Mouse (Mus musculus) left cerebral cortex, adult 18-20 months (tissue): ENCODE measurements around the gene Tmem205. TPM values are rescaled to one million over a fixed set of nuclear protein-coding genes. Genes with fewer than 3 reads are reported as not detected.

Experiments
- DNase-seq, 2 experiments: peaks; one replicate each; pipeline ENCODE4 v3.0.0; 2021 to 2022; ENCODE audit warnings: low spot score in 2 of 2, mixed read lengths in 1 of 2
- long read RNA-seq, 2 experiments: library from polyadenylated mRNA; stranded (forward); transcript quantifications; one replicate each; pipeline ENCODE4 v2.0.0; 2021
- total RNA-seq, 2 experiments: library from RNA; stranded (reverse); gene quantifications; 2 replicates each; pipeline ENCODE4 v1.2.3; 2021

The Tmem205 gene
- total RNA-seq = 10 to 100 TPM; 33.5 to 39.8 TPM
- long read RNA-seq, experiment 1, transcript Tmem205-201 (4 exons, 785 nt) = major isoform, 11 of 33 reads
- long read RNA-seq, experiment 1, partial matches to known transcripts = 6 of 33 reads
- long read RNA-seq, experiment 1, other reads (novel, unspliced or antisense) = 8 of 33 reads
- long read RNA-seq, experiment 2, transcript Tmem205-201 (4 exons, 785 nt) = major isoform, 15 of 27 reads
- long read RNA-seq, experiment 2, partial matches to known transcripts = 3 of 27 reads
- long read RNA-seq, experiment 2, other reads (novel, unspliced or antisense) = 7 of 27 reads

DNA sequence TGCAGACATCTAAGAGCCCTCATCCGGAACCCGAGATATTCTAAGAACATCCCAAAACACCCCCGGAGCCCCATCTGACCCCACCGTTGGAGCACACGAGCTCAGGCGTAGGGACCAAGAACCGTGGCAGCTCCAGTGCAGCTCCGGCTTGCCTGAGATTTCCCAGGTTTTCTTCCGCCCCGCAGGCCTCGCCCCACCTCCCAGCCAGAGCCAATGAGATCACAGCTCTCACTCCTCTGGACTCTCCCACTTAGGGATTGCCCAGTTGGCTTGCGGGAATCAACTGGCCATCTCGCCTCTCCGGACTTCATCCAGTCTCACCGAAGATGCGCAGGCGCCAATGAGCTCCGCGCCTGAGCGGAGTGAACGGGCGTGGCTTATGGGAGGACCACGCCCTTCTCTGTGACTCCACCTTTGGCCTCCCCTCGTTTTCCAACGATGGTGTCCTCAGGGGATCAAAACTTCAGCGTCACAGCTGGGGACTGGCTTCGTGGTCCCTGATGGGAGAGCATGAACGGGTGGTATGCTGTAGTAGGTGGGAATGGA lies at the start of gene Tmem205, which contains the start of gene Ccdc159:
Gene Tmem205 (minus strand): TSS at position 349 of the 546 bp plus-strand sequence.
Gene Ccdc159 (plus strand): TSS at position 264 of the 546 bp plus-strand sequence.
- peak; percentile 89 to 94 for DNase-seq

DNA sequence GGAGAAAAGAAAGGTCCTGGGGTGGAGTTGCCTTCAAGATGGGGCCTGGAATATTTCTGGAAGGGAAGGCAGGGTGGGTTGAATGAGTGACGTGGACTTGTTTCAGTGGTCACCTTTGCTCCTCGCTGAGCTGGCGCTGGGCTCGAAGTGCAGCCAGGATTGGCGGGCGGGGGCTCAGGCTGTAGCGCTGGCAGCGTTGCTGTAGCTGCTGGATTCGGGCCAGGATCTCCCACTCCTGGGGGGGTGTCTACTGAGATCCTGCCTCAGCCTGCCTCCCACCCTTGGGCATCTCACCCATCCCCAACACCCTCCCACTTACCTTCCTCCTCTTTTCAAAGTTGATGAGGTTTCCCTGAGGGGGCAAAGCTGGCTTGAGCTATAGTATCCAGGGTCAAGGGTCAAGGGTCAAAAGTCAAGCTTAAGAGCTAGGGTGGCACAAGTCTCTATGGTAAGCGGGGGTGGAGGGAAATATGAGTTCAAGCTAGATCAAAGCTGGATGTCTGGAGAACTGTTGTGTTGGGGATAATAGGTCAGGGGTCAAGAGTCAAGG lies 49.3 kb upstream of the Tmem205 start:
- no peak for DNase-seq

DNA sequence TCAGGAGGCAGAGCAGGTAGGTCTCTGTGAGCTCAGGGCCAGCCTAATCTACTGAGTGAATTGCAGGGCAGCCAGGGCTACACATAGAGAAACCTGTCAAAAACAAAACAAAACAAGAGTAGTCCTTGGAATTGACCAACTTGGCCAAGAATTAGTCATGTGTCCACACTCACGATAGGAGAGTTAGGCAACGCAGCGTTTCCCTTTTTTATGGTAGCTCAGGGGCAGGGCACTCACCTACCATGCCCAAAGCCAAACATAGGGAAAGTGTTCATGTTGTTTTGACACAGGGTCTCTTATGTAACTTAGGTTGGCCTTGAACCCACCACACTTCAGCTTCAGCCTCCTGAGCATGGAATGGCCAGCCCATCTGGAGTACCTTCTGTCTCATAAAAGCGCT lies 41.9 kb upstream of the Tmem205 start:
- DNase-seq = no peak

DNA sequence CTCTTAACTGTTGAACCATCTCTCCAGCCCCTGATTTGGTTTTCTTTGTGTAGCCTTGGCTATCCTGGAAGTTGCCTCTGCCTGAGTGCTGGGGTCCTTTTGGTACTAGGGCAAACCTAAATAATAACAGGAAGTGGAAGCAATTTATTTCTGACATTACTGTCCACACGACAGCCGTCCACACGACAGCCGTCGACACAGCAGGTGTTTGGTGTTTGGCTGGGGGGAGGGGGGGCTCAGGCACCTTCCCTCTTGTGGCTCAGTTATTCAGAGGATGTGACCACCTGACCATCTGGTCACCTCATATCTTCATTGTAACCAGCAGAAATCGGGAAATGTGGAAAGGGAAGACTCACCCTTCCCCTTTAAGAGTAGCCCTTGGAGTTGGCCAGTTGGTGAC lies 41.5 kb upstream of the Tmem205 start:
- no peak for DNase-seq

DNA sequence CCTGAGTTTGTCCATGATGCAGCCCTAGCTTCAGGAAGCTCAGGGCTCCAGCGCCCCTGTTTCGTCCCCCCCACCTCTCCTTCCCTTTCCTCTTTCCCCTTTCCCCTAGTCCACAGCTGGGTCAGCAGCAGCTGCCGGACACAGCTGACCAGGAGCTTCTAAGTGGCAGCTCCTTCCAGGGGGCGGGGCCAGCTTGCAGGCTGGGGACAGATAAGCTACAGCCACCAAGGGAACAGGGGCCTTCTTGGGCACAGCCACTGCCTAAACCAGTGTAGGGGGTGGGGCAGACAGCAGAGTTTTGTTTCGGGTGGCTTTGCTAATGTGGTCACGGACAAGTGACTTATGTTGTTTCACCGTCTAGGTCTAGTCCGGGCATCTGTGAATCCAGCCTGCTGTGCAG lies 36.1 kb upstream of the Tmem205 start, which contains the start of gene Epor:
Gene Epor (minus strand): TSS at position 90 of the 400 bp plus-strand sequence.
- no peak for DNase-seq

DNA sequence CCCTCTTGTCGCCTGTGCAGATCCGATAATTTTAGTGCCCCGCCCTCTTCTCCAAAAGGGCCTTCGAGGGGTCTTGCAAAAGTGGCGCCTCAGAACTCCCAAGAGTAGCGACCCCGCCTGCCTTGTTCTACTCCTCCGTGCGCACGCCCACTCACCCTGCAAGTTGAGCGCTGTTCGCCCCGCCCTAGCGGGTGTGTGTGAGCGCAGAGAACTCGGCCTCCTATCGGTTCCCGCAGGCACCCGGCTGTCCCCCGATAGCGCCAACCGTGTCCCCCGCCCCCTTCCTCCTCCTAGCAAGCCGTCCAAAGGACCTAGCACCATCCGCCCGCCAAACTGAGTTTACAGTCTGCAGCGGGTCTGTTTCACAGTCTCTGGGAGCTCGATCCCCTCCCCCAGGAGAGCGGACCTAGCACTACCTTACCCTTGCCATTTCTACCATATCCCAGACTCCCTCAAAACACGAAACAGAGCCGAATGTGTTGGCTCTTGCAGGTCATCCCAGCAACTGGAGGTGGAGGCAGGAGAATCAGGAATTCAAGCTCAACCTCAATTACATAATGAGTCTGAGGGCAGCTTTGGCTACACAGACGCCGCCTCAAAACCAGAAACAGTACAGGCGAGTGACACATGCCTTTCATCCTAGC lies 35.2 kb upstream of the Tmem205 start:
- peak; percentile 78 to 86 for DNase-seq

DNA sequence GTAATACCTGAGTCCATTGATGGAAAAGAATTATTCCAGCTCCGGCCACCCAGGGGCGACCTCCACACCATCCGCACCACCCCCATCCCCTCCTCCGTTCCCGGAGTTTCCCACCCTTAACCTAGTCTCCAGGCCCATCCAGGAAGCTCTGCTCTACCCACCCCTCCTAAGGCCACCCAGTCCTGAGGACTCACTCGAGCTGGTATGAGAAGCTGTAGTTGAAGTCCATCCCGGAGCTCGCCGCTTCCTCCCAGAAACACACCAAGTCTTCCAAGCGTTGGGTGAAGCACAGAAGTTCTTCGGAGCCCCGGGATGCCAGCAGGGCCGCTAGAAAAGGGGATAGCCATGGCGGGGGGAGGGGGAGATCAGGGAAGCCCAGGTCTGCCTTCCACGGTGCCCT lies 34.7 kb upstream of the Tmem205 start:
- no peak for DNase-seq

DNA sequence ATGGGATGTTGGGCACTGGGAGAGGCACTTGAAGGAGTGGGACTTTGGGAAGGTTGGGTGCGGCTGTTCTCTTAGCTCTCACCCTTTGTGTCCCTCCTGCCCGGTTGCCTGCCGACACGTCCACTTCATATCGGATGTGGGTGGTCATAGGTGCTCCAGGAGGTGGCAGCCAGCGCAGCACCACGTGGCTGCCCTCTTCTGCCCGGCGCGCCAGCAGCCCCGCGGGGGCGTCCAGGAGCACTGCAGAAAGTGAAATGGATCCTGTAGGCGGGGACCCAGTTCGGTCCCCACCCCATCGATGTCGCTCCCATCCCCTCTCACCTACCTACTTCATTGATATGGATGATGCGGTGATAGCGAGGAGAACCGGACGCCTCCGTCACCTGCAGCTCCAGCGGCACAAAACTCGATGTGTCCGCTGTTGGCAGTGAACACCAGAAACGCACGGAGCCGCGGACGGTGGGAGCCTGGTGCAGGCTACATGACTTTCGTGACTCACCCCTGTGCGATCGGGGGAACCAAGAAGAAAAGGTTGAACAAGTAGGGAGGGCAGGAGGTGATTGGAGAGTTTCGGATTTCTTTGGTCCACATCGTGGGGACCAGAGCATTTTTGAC lies 34.1 kb upstream of the Tmem205 start:
- no peak for DNase-seq

DNA sequence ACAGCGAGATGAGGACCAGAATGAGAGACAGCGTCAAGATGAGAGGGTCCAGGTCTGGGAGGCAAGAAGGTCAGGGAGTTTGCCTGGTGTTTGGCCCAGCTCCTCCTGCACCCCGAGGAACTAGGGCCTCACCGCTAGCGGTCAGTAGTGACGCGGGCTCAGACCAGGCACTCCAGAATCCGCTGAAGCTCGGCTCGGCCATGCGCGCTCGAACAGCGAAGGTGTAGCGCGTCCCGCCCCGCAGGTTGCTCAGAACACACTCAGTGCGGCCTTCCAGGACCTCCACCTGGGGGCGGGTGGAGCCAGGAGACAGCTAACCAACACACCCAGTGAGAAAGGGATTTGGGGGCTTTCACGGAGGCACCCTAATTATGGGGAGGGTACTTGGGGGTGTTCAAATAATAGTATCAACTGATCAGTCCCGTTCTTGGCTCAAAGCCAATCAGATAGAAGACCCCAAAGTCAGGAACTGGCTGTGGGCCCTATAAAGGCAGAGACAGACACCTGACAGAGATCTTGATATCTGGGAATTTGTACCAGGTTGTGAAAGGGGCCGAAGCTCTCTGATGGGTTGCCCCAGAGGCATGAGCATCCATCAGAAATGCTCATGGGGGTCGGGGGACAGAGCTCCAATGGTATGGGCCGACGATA lies 33.3 kb upstream of the Tmem205 start:
- DNase-seq = no peak

DNA sequence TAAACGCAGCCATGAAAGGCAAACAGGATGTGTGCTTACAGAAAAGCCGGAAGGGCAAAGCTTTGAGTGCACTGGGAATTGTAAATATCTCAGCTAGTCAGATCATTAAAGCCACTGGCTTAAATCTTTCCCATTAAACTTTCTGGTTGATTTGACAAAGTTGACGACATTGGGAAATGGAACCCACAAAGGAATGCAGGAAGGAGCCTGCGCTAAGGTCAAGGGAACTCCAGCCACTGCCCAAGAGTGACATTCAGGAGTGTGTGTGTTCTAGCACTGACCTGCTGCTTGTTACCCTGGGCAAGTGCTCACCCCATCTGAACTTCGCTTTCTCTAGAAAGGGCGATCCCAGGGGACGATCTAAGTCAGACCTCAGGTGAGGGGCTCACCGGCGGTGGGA lies 32.8 kb upstream of the Tmem205 start:
- no peak for DNase-seq

DNA sequence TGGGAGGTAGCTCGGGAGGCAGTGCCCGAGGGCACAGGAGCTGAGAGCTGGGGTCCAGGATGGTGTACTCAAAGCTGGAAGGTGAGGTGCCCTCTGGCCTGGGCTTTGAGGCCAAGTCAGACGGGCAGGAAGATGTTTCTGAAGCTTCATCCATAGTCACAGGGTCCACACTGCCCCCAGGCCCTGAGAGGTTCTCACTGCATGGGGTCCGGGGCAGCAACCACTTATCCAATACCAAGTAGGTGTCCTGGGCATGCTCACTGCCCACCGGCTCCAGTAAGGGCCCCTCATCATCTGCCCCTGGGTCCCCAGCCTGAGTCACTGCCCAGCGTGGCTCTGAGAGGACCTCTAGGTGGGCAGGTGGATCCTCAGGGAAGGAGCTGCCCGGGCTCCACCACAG lies 31.9 kb upstream of the Tmem205 start:
- no peak for DNase-seq

DNA sequence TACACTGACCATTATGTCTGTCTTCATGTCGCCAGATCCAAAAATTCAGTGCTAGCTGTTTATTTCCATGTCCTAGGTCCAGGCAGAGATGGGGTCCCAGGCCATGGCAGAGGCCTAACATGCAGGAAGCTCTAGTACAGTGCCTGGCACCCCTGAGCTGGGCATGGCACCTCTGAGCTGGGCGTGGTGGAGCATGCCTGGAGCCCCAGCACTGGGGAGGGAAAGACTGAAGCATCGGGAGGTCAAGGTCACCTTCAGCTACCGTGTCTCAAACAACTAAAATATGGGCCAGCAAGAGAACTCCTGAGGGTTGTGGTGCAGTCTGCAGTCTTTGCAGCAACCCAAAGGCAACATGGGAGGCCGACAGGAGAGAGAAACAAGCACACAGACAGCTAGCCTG lies 31.0 kb upstream of the Tmem205 start:
- no peak for DNase-seq

DNA sequence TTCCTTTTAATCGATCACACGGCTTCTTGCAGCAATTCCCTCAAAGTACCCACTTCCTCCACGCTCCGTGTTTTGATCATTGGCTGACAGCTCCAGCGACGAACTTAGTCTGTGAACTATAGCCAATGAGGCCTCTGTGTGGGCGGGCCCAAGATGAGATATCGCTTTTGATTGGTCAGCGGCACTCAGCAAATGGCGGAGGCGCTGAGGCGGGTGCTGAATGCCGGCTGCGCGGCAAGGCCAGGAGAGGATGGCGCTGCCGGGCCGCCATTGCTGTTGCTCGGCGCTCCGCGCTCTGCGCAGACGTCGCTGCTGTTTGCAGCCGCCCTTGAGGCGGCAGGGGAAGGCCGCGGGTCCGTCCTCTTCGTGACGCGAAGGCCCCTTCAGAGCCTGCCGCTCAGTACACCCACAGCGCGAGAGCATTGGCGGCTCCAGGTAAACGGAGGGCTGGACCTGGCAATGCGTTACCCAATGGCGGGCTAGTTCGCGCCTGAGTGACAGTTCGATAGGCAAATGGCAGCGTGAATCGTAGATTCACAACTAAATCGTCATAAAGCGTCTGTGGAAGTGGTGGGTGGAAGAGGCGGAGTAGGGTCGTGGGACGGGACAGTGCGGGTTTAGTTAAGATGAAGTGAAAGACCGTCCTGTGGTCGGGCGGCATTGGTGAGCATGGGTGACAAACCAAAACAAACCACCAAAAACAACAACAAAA lies 28.4 kb upstream of the Tmem205 start, which contains the start of gene Swsap1:
Gene Swsap1 (plus strand): TSS at position 186 of the 712 bp plus-strand sequence.
- peak; percentile 99 for DNase-seq

DNA sequence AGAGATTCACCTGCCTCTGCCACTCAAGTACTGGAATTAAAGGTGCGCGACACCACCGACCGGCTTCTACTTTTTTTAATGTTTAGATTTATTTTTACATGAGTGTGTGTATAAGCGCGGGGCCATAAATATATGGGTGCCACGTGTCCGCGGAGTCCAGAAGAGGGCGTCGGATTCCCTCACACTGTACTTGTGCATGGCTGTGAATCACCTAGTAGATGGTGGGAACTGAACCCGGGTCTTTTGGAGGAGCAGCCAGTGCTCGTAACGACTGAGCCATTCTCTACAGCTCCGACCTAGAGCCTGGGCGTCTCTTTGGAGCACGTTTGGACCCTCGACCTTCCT lies 27.8 kb upstream of the Tmem205 start:
- no peak for DNase-seq

DNA sequence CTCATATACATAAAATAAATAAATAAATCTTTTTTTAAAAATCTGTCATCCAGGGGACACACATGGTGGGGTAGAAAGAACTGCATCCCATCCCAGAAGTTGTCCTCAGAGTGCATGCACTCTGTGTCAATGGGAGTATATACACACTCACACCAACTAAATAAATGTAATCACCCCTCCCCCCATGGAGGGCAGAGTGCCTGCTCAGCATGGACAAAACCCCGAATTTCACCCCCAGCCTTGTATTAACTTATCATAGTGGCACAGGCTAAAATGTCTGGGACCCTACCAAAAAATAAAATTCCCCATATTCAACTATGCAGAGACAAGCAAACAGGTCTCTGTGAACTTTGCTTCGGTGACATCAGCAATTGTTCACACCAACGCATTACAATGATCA lies 27.3 kb upstream of the Tmem205 start:
- no peak for DNase-seq

DNA sequence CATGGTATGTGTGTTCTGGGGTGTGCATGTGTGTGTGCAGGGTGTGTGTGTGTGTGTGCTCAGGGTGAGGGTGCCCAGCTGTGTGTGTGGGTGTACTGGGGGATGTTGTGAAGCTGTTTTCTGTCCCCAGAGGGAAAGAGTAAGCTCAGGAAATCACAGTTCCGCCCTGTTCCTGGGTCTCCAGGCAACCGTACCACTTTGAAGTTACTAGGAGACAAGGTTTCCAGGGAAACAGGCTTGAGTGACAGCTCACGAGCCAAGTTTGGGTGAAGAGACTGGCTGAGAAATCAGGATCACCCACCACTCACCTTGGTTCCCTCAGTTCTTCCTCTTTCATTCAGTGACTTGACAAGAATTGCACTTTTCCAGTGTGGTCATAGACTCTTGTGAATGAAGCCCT lies 26.2 kb upstream of the Tmem205 start:
- DNase-seq = peak in 1 of 2 experiments; percentile 66

DNA sequence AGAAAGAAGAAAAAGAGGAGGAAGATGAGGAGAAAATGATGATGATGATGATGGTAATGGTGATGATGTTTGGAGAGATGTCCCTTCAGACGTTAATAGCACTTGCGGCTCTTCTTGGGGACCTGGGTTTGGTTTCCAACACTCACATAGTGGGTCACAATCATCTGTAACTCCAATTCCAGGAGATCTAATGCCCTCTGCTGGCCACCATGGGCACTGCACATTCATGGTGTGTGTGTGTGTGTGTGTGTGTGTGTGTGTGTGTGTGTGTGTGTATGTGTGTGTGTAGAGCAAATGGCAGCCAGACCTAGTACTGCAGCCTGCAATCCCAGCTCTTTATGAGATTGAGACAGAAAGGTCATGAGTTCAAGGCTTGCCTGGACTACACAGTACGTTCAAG lies 24.6 kb upstream of the Tmem205 start:
- DNase-seq = no peak

DNA sequence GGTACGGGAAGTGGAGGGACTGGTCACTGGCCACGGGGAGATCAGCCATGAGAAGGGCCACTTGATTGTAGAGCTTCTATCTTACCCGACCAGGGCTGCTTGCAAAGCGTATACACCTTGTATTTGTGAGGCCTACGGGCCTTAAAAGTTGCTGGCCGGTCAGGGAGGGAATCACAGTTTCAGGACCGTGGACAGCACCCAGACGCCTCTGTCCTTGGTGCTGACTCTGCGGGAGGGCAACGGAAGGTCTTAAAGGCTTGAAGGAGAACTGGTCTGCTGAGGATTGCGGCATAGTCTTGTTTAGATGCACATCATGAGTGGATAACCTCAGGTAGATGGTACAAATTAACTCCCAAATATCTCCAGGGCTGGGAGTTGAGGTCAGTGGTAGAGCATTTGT lies 23.0 kb upstream of the Tmem205 start:
- no peak for DNase-seq

DNA sequence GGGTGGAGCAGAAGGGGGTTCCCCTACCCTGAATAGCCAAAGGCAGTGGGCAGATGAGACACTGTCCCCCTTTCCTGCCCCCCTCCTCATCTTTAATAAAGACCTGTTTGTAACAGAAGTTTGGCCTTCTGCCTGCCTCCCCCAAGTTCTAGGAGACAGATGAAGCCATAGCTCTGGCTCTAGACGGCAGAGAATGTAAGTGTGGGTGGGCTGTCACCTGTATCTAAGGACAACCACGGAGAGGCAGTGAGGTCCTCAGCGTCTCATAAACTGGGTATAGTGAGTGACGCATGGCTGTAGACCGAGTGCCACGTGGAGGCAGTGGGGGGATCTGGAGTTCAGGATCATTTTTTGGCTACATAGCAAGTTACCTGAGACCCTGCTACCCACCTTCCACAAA lies 21.4 kb upstream of the Tmem205 start:
- no peak for DNase-seq

DNA sequence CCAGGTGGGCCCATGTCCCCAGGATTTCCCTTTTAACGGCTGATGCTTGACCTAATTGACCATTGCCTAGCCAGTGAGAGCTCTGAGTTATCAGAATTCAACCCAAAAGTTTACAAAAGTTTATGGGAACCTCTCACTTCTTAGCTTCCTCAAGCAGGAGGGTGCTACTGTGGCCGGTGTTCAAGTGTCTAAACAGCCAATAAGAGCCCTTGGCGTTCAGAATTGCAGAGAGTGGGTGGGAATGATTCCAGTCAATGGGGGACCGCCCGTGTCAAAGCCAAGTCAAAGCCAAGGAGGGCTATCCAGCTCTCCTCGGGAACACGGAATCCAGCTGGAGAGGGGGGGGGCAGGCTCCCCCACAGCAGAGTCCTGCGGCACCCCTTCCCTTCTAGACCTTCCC lies 20.8 kb upstream of the Tmem205 start:
- DNase-seq = no peak
